9 mouse cellular contexts compared by ENCODE assay signal in genomic region chr13:54805134-54805838, GRCm38 (mm10). TPM values are rescaled to one million over a fixed set of nuclear protein-coding genes. Genes with fewer than 3 reads are reported as not detected.
DNase-seq lines count a peak whose midpoint lies in the region; ATAC-seq and TF ChIP-seq lines count a peak whose summit lies in the region.
"Had no signal": no experiment of that assay in that cellular context is flagged by ENCODE, and none has a peak within 500 bp of the region (broad histone marks: within the 10 kb centered on the region; RNA-seq: fewer than 3 reads in every experiment).

No protein-coding gene starts in this region.

- no peak overlapping the region for H3K4me3 ChIP-seq in forebrain, postnatal 0 days (ENCODE audit: low read depth, low read length)

- no peaks in the 10 kb centered on the region for H3K36me3 ChIP-seq in forebrain, postnatal 0 days (ENCODE audit: insufficient read depth)

- ATAC-seq in forebrain, postnatal 0 days = peak; percentile 75

- no peak overlapping the region for H3K4me2 ChIP-seq in forebrain, postnatal 0 days (ENCODE audit: low read depth)

- H3K9ac ChIP-seq in forebrain, postnatal 0 days = no peak overlapping the region

- no peak overlapping the region for H3K27ac ChIP-seq in forebrain, postnatal 0 days (ENCODE audit: low read depth, low read length)

- H3K27me3 ChIP-seq in forebrain, postnatal 0 days (ENCODE audit: insufficient read depth, low read length) = no peaks in the 10 kb centered on the region

- H3K9me3 ChIP-seq in forebrain, postnatal 0 days (ENCODE audit: low read length) = no peaks in the 10 kb centered on the region

- peak; percentile 58 for DNase-seq in layer of hippocampus, adult 9-11 months
- no peak for DNase-seq in layer of hippocampus, adult 11-12 months (ENCODE audit: low spot score)
- DNase-seq in cerebellum, adult 8-10 months = peak; percentile 62
- peak; percentile 76 for DNase-seq in forebrain, postnatal 0 days
- DNase-seq in retina, embryonic 14.5 days (ENCODE audit: low spot score) = peak; percentile 75
- no peak for DNase-seq in thymus, postnatal 25 days
- DNase-seq in gastrocnemius, postnatal 36 days = no peak

- intact Hi-C loops in gastrocnemius, postnatal 36 days (cut with DNase I) = no loop called here

- no peaks in the 10 kb centered on the region for H3K4me1 ChIP-seq in forebrain, postnatal 0 days (ENCODE audit: insufficient read depth)

- peak; percentile 85 for TF ChIP-seq CTCF in forebrain, postnatal 0 days (IDR thresholded peaks at IDR 0.05; ENCODE audit: low read depth)

- WGBS in forebrain, postnatal 0 days = 44% methylated on average over 21 of the region's 21 CpGs

RNA-seq across cellular contexts. Expression of gene Tspan17, which starts 16.1 kb away (rescaled TPM):
- 26.5 and 28.3 TPM in 2 replicates for total RNA-seq in forebrain, postnatal 0 days (2014; rRNA removed)
- polyA plus RNA-seq in forebrain, postnatal 0 days (2015; fragmentation: Nextera tagmentation; extraction: Ambion mirVana) = 44.2 and 61.1 TPM in 2 replicates
- 10 to 100 TPM; 16.3 to 23.4 TPM for total RNA-seq in gastrocnemius, postnatal 36 days (2021)

RNA-seq across cellular contexts. Expression of gene Eif4e1b, which starts 21.5 kb away (rescaled TPM):
- not detected in 2 replicates for total RNA-seq in forebrain, postnatal 0 days (2014; rRNA removed)
- polyA plus RNA-seq in forebrain, postnatal 0 days (2015; fragmentation: Nextera tagmentation; extraction: Ambion mirVana) = not detected in 2 replicates
- not detected for total RNA-seq in gastrocnemius, postnatal 36 days (2021)
- total RNA-seq: layer of hippocampus, postnatal 25 days had no signal
- polyA plus RNA-seq: frontal cortex, adult 2 months had no signal

RNA-seq across cellular contexts. Expression of gene Sncb, which starts 38.9 kb away (rescaled TPM):
- total RNA-seq in forebrain, postnatal 0 days (2014; rRNA removed) = 32.7 and 38.1 TPM in 2 replicates
- polyA plus RNA-seq in forebrain, postnatal 0 days (2015; fragmentation: Nextera tagmentation; extraction: Ambion mirVana) = 122 and 137 TPM in 2 replicates
- not detected for total RNA-seq in gastrocnemius, postnatal 36 days (2021)

RNA-seq across cellular contexts. Expression of gene Gprin1, which starts 55.6 kb away (rescaled TPM):
- total RNA-seq in forebrain, postnatal 0 days (2014; rRNA removed) = 213 and 219 TPM in 2 replicates
- polyA plus RNA-seq in forebrain, postnatal 0 days (2015; fragmentation: Nextera tagmentation; extraction: Ambion mirVana) = 37.1 and 39.0 TPM in 2 replicates
- not detected for total RNA-seq in gastrocnemius, postnatal 36 days (2021)

Comparison
In these comparisons a context has a peak if more than half of its experiments do, and no peak if none do; other contexts are left out.
1. DNase-seq: peak in layer of hippocampus, adult 9-11 months (single experiment), cerebellum, adult 8-10 months (single experiment), forebrain, postnatal 0 days (single experiment) and retina, embryonic 14.5 days (single experiment); none in layer of hippocampus, adult 11-12 months (single experiment), thymus, postnatal 25 days (single experiment) and gastrocnemius, postnatal 36 days (0 of 2).
2. RNA of gene Sncb, which starts 38.9 kb away (total RNA-seq): 32.7 to 38.1 TPM in forebrain, postnatal 0 days; not detected in gastrocnemius, postnatal 36 days; every median in the first group is over 10 times any median in the second.